Mouse (Mus musculus) C2C12 (cell line): Measurements from ENCODE around the gene Ankfn1.

ENCODE experiments used
- CEBPB ChIP-seq: IDR thresholded peaks from one replicate; pipeline ENCODE4 v1.6.1; 2011; ENCODE audit warnings: low read depth, mild to moderate bottlenecking, control low read depth, moderate library complexity
- CTCF ChIP-seq: IDR thresholded peaks from one replicate; pipeline ENCODE4 v1.5.1; 2011; ENCODE audit not compliant: control insufficient read depth, insufficient read depth, insufficient read length
- FOSL1 ChIP-seq: IDR thresholded peaks from one replicate; pipeline ENCODE4 v1.8.0; 2011; ENCODE audit warnings: mild to moderate bottlenecking, low read length; ENCODE audit not compliant: poor library complexity, insufficient read depth, severe bottlenecking
- MAX ChIP-seq: IDR thresholded peaks from one replicate; pipeline ENCODE4 v1.6.1; 2011; ENCODE audit warnings: mild to moderate bottlenecking, control low read depth
- MYOD1 ChIP-seq: IDR thresholded peaks from one replicate; pipeline ENCODE4 v1.6.1; 2011; ENCODE audit warnings: low read depth; ENCODE audit not compliant: control insufficient read depth, insufficient read length
- USF1 ChIP-seq: IDR thresholded peaks from one replicate; pipeline ENCODE4 v1.6.1; 2011; ENCODE audit warnings: low read depth, mild to moderate bottlenecking, control low read depth, moderate library complexity

DNA sequence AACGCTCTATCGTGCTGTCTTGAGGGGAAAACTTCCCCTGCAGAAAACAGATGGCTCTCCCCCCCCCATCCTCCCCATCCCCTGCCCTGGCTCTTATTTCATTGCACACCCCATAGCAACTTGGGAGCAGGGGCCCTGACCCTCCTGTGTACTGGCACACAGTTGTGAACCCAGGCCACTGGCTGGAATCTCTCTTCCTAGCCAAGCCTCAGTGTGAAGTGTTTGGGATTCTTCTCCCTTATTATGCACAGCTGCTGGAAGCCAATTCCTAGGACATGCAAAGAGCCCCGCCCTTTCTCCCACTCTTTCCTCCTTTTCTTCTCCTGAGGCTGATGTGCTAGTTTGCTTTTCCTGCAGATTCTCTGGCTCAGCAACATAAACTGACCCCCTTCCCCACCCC is 1.4 kb downstream of the Ankfn1 start:
- no peak for TF ChIP-seq CTCF
- no peak for TF ChIP-seq MAX
- no peak for TF ChIP-seq CEBPB
- no peak for TF ChIP-seq MYOD1
- TF ChIP-seq USF1: no peak
- no peak for TF ChIP-seq FOSL1
